ENCODE assay signal across 8 mouse cellular contexts in genomic region chr17:17825921-17826591, GRCm38 (mm10). TPM values are rescaled to one million over a fixed set of nuclear protein-coding genes. Genes with fewer than 3 reads are reported as not detected.
DNase-seq lines count a peak whose midpoint lies in the region; ATAC-seq and TF ChIP-seq lines count a peak whose summit lies in the region.

No protein-coding gene starts in this region.

- no peak for TF ChIP-seq CTCF in Patski (IDR thresholded peaks at IDR 0.05)
- no peak for TF ChIP-seq CTCF in cortical plate, adult 2 months (IDR thresholded peaks at IDR 0.05; ENCODE audit: extremely low read depth, insufficient read depth, low read length)
- TF ChIP-seq CTCF in kidney, adult 2 months (conservative IDR thresholded peaks at IDR 0.05; ENCODE audit: insufficient read depth, insufficient read length, low read depth, low read length), result no peak
- TF ChIP-seq CTCF in lung, embryonic 14.5 days (IDR thresholded peaks at IDR 0.05; ENCODE audit: low read depth), result no peak

- 2% methylated on average over 19 of the region's 22 CpGs for WGBS in kidney, adult 2 months
- WGBS in lung, embryonic 14.5 days, result under 1% methylated on average over 19 of the region's 22 CpGs

- peak overlapping the region; percentile 82 for H3K4me2 ChIP-seq in lung, embryonic 14.5 days

- in situ Hi-C loops in Patski (cut with MboI; ENCODE audit: low pct_unique_long_range_greater_than_20kb), result no loop called here

- H3K27ac ChIP-seq in cortical plate, adult 2 months (ENCODE audit: insufficient read depth, low read length), result peak overlapping the region; percentile 95
- H3K27ac ChIP-seq in kidney, adult 2 months (ENCODE audit: insufficient read depth, low read depth, low read length), result peak overlapping the region; percentile 88
- H3K27ac ChIP-seq in lung, embryonic 14.5 days (ENCODE audit: low read depth), result peak overlapping the region; percentile 99

- H3K9ac ChIP-seq in lung, embryonic 14.5 days, result peak overlapping the region; percentile 86

- POLR2A ChIA-PET in Patski (lab: Charles Lee), result interaction anchor here (0.5 to 4.0 kb wide), 4 partner anchors 12 to 1749 kb away, joined by 3 to 32 read pairs (median 5); no protein-coding TSS in a partner anchor

- H3K36me3 ChIP-seq in kidney, adult 2 months (ENCODE audit: control insufficient read depth, insufficient read depth, low read length), result no peaks in the 10 kb centered on the region
- H3K36me3 ChIP-seq in lung, embryonic 14.5 days (ENCODE audit: insufficient read depth), result peaks cover 11% of the 10 kb centered on the region

- peak overlapping the region; percentile 93 for H3K4me3 ChIP-seq in cortical plate, adult 2 months (ENCODE audit: insufficient read depth, low read length)
- H3K4me3 ChIP-seq in kidney, adult 2 months (ENCODE audit: insufficient read depth, low read depth, low read length), result peak overlapping the region; percentile 89
- H3K4me3 ChIP-seq in lung, embryonic 14.5 days (ENCODE audit: low read depth, low read length), result peak overlapping the region; percentile 80

- peak; percentile 21 for ATAC-seq in Patski
- ATAC-seq in lung, embryonic 14.5 days (ENCODE audit: insufficient read depth), result peak; percentile 40

- DNase-seq in CD4-positive helper T cell, adult 2 months (ENCODE audit: low read depth, low spot score), result peak; percentile 26
- no peak for DNase-seq in Patski (ENCODE audit: low read depth, low spot score)
- peak; percentile 57 to 60 for DNase-seq in heart, adult 9 months (ENCODE audit: low spot score in 2 of 2)
- peak; percentile 65 for DNase-seq in kidney, adult 2 months
- DNase-seq in lung, embryonic 14.5 days, result peak; percentile 81
- peak; percentile 63 for DNase-seq in ovary, postnatal 36 days (ENCODE audit: low spot score)
- DNase-seq in thymus, postnatal 10 days (ENCODE audit: low spot score in 2 of 2), result no peak

- 0 out of 2 replicates have a peak, but pooled peaks have one; percentile 22 for TF ChIP-seq POLR2A in cortical plate, adult 2 months (IDR thresholded peaks at IDR 0.05; ENCODE audit: extremely low read depth, insufficient read depth, low read length)
- no peak for TF ChIP-seq POLR2A in kidney, adult 2 months (IDR thresholded peaks at IDR 0.05; ENCODE audit: low read depth, low read length)

- CTCF ChIA-PET in Patski (lab: Charles Lee), result interaction anchor here (0.7 to 1.4 kb wide), 4 partner anchors 15 to 55 kb away, joined by 3 to 4 read pairs (median 3); no protein-coding TSS in a partner anchor

- no peaks in the 10 kb centered on the region; the same call in 1 of the 2 replicates for H3K4me1 ChIP-seq in cortical plate, adult 2 months (ENCODE audit: control insufficient read depth, insufficient read depth, low read length)
- 0 out of 2 replicates have a peak, but pooled peaks cover 6% of the 10 kb centered on the region for H3K4me1 ChIP-seq in kidney, adult 2 months (ENCODE audit: control insufficient read depth, insufficient read depth, low read length)
- H3K4me1 ChIP-seq in lung, embryonic 14.5 days (ENCODE audit: insufficient read depth), result peaks cover 11% of the 10 kb centered on the region

- H3K27me3 ChIP-seq in Patski, result no peaks in the 10 kb centered on the region
- no peaks in the 10 kb centered on the region for H3K27me3 ChIP-seq in kidney, adult 2 months (replicated peaks; ENCODE audit: control insufficient read depth, insufficient read depth, low read length)
- no peaks in the 10 kb centered on the region for H3K27me3 ChIP-seq in lung, embryonic 14.5 days (ENCODE audit: insufficient read depth, low read length)

- H3K9me3 ChIP-seq in lung, embryonic 14.5 days (ENCODE audit: low read depth, low read length), result no peaks in the 10 kb centered on the region

RNA-seq across cellular contexts. Expression of gene Spaca6, which starts 0.9 kb away (rescaled TPM):
- polyA plus RNA-seq in Patski (2021), result 34.8 TPM
- 92.5 and 111 TPM in 2 replicates for polyA plus RNA-seq in cortical plate, adult 2 months (2012; rRNA removed)
- 43.9 and 49.0 TPM in 2 replicates for polyA plus RNA-seq in kidney, adult 2 months (2012; rRNA removed)
- 33.2 and 38.9 TPM in 2 replicates for polyA plus RNA-seq in lung, embryonic 14.5 days (2014; fragmentation: Nextera tagmentation; extraction: Ambion mirVana)

RNA-seq across cellular contexts. Expression of gene Has1, which starts 28.9 kb away (rescaled TPM):
- polyA plus RNA-seq in Patski (2021), result 0.27 TPM
- polyA plus RNA-seq in cortical plate, adult 2 months (2012; rRNA removed), result 0.58 and 0.61 TPM in 2 replicates
- 0.08 and 0.10 TPM in 2 replicates for polyA plus RNA-seq in kidney, adult 2 months (2012; rRNA removed)
- polyA plus RNA-seq in lung, embryonic 14.5 days (2014; fragmentation: Nextera tagmentation; extraction: Ambion mirVana), result 2.1 and 2.2 TPM in 2 replicates

RNA-seq across cellular contexts. Expression of gene Fpr1, which starts 57.7 kb away (rescaled TPM):
- 0.22 TPM for polyA plus RNA-seq in Patski (2021)
- polyA plus RNA-seq in cortical plate, adult 2 months (2012; rRNA removed), result not detected in 2 replicates
- 0.07 TPM in 1 of 2 replicates, not detected in the other for polyA plus RNA-seq in kidney, adult 2 months (2012; rRNA removed)
- polyA plus RNA-seq in lung, embryonic 14.5 days (2014; fragmentation: Nextera tagmentation; extraction: Ambion mirVana), result 0.13 and 0.46 TPM in 2 replicates

Comparison
In these comparisons a context has a peak if more than half of its experiments do, and no peak if none do; other contexts are left out.
1. DNase-seq: peak in CD4-positive helper T cell, adult 2 months (single experiment), heart, adult 9 months (2 of 2), kidney, adult 2 months (single experiment), lung, embryonic 14.5 days (single experiment) and ovary, postnatal 36 days (single experiment); none in Patski (single experiment) and thymus, postnatal 10 days (0 of 2).
2. Peak in every context shown above with its lines, with median percentiles within 50 percentile points of each other: H3K27ac ChIP-seq and H3K4me3 ChIP-seq.